7 mouse cellular contexts compared by ENCODE assay signal in genomic region chr10:42637183-42637788, GRCm38 (mm10). TPM values are rescaled to one million over a fixed set of nuclear protein-coding genes. Genes with fewer than 3 reads are reported as not detected.
DNase-seq lines count a peak whose midpoint lies in the region; ATAC-seq and TF ChIP-seq lines count a peak whose summit lies in the region.

No protein-coding gene starts in this region.

- H3K36me3 ChIP-seq in ES-Bruce4 (ENCODE audit: control insufficient read depth, insufficient read depth, low read length, poor library complexity, severe bottlenecking) = no peaks in the 10 kb centered on the region
- H3K36me3 ChIP-seq in heart, embryonic 14.5 days (ENCODE audit: control insufficient read depth, insufficient read depth, low read length) = no peaks in the 10 kb centered on the region
- no peaks in the 10 kb centered on the region for H3K36me3 ChIP-seq in kidney, embryonic 16.5 days (ENCODE audit: insufficient read depth, low read length)

- H3K4me1 ChIP-seq in ES-Bruce4 (ENCODE audit: control insufficient read depth, insufficient read depth, low read length) = no peaks in the 10 kb centered on the region
- H3K4me1 ChIP-seq in heart, embryonic 14.5 days (ENCODE audit: control insufficient read depth in 2 of 2, insufficient read depth in 2 of 2, low read length in 2 of 2) = peaks cover 10 to 37% of the 10 kb centered on the region in 2 experiments
- H3K4me1 ChIP-seq in kidney, embryonic 16.5 days (ENCODE audit: insufficient read depth, low read length) = peaks cover 20% of the 10 kb centered on the region
- peaks cover 14% of the 10 kb centered on the region; the same call in 1 of the 2 replicates for H3K4me1 ChIP-seq in lung, adult 2 months (ENCODE audit: control insufficient read depth, insufficient read depth, low read length)

- TF ChIP-seq CTCF in ES-Bruce4 (IDR thresholded peaks at IDR 0.05; ENCODE audit: low read depth, low read length) = no peak
- no peak for TF ChIP-seq CTCF in lung, adult 2 months (IDR thresholded peaks at IDR 0.05; ENCODE audit: insufficient read depth, low read length)

- H3K27me3 ChIP-seq in ES-Bruce4 (ENCODE audit: control insufficient read depth, insufficient read depth, low read length, poor library complexity, severe bottlenecking) = peaks cover 12% of the 10 kb centered on the region
- peaks cover 56% of the 10 kb centered on the region for H3K27me3 ChIP-seq in heart, embryonic 14.5 days (ENCODE audit: control insufficient read depth, insufficient read depth, low read length)
- peaks cover 60% of the 10 kb centered on the region for H3K27me3 ChIP-seq in kidney, embryonic 16.5 days (ENCODE audit: insufficient read depth, low read length)

- H3K4me2 ChIP-seq in heart, embryonic 14.5 days (ENCODE audit: low read length) = peak overlapping the region; percentile 53
- peak overlapping the region; percentile 37 for H3K4me2 ChIP-seq in kidney, embryonic 16.5 days (replicated peaks; ENCODE audit: low read depth, low read length)

- 4% methylated on average over 18 of the region's 18 CpGs for WGBS in heart, embryonic 14.5 days
- WGBS in kidney, embryonic 16.5 days = 6% methylated on average over 18 of the region's 18 CpGs
- 3% methylated on average over 18 of the region's 18 CpGs for WGBS in lung, adult 2 months

- TF ChIP-seq EP300 in ES-Bruce4 (IDR thresholded peaks at IDR 0.05; ENCODE audit: insufficient read depth, low read depth, low read length) = no peak

- H3K9me3 ChIP-seq in ES-Bruce4 (replicated peaks; ENCODE audit: control insufficient read depth, insufficient read depth, low read length, poor library complexity, severe bottlenecking) = peaks cover 5% of the 10 kb centered on the region
- no peaks in the 10 kb centered on the region for H3K9me3 ChIP-seq in heart, embryonic 14.5 days (ENCODE audit: control insufficient read depth, low read length)
- H3K9me3 ChIP-seq in kidney, embryonic 16.5 days (ENCODE audit: low read length) = no peaks in the 10 kb centered on the region

- DNase-seq in ZHBTc4 (ENCODE audit: low read depth, low spot score) = peak; percentile 88
- DNase-seq in embryo, embryonic 9.5 days (ENCODE audit: extremely low spot score) = peak; percentile 87
- peak; percentile 24 for DNase-seq in lung, adult 2 months
- peak; percentile 57 for DNase-seq in retina, adult 2 months (ENCODE audit: low read depth, low spot score)

- TF ChIP-seq POLR2A in ES-Bruce4 (IDR thresholded peaks at IDR 0.05; ENCODE audit: insufficient read depth, low read length) = no peak
- no peak for TF ChIP-seq POLR2A in lung, adult 2 months (IDR thresholded peaks at IDR 0.05; ENCODE audit: borderline replicate concordance, extremely low read depth, low read depth, low read length)

- no peak overlapping the region for H3K9ac ChIP-seq in ES-Bruce4 (ENCODE audit: low read depth, poor library complexity, severe bottlenecking)
- no peak overlapping the region for H3K9ac ChIP-seq in heart, embryonic 14.5 days (ENCODE audit: low read length)
- no peak overlapping the region for H3K9ac ChIP-seq in kidney, embryonic 16.5 days (replicated peaks; ENCODE audit: low read length)

- no peak overlapping the region for H3K27ac ChIP-seq in ES-Bruce4 (ENCODE audit: insufficient read depth, low read length)
- no peak overlapping the region for H3K27ac ChIP-seq in heart, embryonic 14.5 days (replicated peaks in 1 of 2; ENCODE audit: control insufficient read depth in 1 of 2, insufficient read depth in 1 of 2, low read depth in 2 of 2, low read length in 2 of 2)
- no peak overlapping the region for H3K27ac ChIP-seq in kidney, embryonic 16.5 days (ENCODE audit: low read length)

- no peak for ATAC-seq in heart, embryonic 14.5 days (ENCODE audit: insufficient number of reproducible peaks, insufficient read depth, low FRiP score, low read depth)
- ATAC-seq in kidney, embryonic 16.5 days (ENCODE audit: low FRiP score, low TSS enrichment) = no peak

- 0 out of 2 replicates have a peak overlapping the region, but pooled peaks have one; percentile 17 for H3K4me3 ChIP-seq in ES-Bruce4 (ENCODE audit: low read depth, low read length)
- peak overlapping the region in 1 of 2 experiments; percentile 36; a peak in 2 of 4 replicates for H3K4me3 ChIP-seq in heart, embryonic 14.5 days (ENCODE audit: control insufficient read depth in 1 of 2, insufficient read depth in 1 of 2, low read depth in 1 of 2, low read length in 2 of 2)
- peak overlapping the region; percentile 20; the same call in 1 of the 2 replicates for H3K4me3 ChIP-seq in kidney, embryonic 16.5 days (ENCODE audit: low read length)
- no peak overlapping the region for H3K4me3 ChIP-seq in lung, adult 2 months (replicated peaks; ENCODE audit: extremely low read depth, low read depth, low read length)

RNA-seq across cellular contexts. Expression of gene Ostm1, which starts 53.7 kb away (rescaled TPM):
- 14.2 and 18.6 TPM in 2 replicates for polyA plus RNA-seq in ES-Bruce4 (2011; ENCODE audit: insufficient read depth, insufficient read length, low read depth, missing spikeins)
- 22.3 and 22.7 TPM in 2 replicates for polyA plus RNA-seq in heart, embryonic 14.5 days (2014; fragmentation: Nextera tagmentation; extraction: Ambion mirVana)
- 18.2 and 18.5 TPM in 2 replicates for polyA plus RNA-seq in kidney, embryonic 16.5 days (2015; fragmentation: Nextera tagmentation; extraction: Ambion mirVana)
- 20.6 and 21.9 TPM in 2 replicates for polyA plus RNA-seq in lung, adult 2 months (2012; rRNA removed)

RNA-seq across cellular contexts. Expression of gene Nr2e1, which starts 53.9 kb away (rescaled TPM):
- polyA plus RNA-seq in ES-Bruce4 (2011; ENCODE audit: insufficient read depth, insufficient read length, low read depth, missing spikeins) = not detected in 2 replicates
- not detected in 2 replicates for polyA plus RNA-seq in heart, embryonic 14.5 days (2014; fragmentation: Nextera tagmentation; extraction: Ambion mirVana)
- 0.14 TPM in 1 of 2 replicates, not detected in the other for polyA plus RNA-seq in kidney, embryonic 16.5 days (2015; fragmentation: Nextera tagmentation; extraction: Ambion mirVana)
- polyA plus RNA-seq in lung, adult 2 months (2012; rRNA removed) = not detected in 2 replicates

Comparison
In these comparisons a context has a peak if more than half of its experiments do, and no peak if none do; other contexts are left out.
1. DNase-seq: peak in every context shown above with its lines; median percentile 88 in ZHBTc4; 87 in embryo, embryonic 9.5 days; 57 in retina, adult 2 months; 24 in lung, adult 2 months.